Mouse (Mus musculus): ENCODE results near the gene Fthl17e.
A peak's percentile ranks its signal among the peaks of the same experiment; 100 is the strongest.
"Not testable (repeated sequence)": the region's sequence is repeated elsewhere in the genome, so short reads cannot be mapped to it uniquely, and the experiment has no call there.

The Fthl17e gene

DNA sequence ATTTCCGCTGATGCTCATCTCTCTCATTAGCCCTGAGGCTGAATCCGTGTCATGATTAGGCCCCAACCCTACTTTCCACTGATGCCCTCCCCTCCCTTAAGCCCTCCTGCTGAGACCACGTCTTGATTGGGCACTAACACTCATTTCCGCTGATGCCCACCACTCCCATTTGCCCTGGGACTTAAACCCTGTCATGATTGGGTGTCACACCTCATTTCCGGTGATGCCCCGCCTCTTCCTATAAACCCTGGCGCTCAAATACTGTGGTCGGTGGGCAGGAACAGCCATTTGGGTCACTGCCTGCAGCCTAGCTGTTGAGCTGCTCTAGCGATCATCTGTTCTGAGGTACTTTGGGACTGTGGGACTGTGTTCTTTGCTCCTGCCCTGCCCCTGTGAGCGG lies at the start of gene Fthl17e:
Fthl17e (plus strand) TSS at position 301 of the 400 bp plus-strand sequence.
- not testable (repeated sequence) for DNase-seq (ENCODE audit: low spot score)

DNA sequence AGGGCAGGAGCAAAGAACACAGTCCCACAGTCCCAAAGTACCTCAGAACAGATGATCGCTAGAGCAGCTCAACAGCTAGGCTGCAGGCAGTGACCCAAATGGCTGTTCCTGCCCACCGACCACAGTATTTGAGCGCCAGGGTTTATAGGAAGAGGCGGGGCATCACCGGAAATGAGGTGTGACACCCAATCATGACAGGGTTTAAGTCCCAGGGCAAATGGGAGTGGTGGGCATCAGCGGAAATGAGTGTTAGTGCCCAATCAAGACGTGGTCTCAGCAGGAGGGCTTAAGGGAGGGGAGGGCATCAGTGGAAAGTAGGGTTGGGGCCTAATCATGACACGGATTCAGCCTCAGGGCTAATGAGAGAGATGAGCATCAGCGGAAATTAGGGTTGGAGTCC lies 46.6 kb upstream of the Fthl17e start, which contains the start of gene Fthl17d:
Fthl17d (minus strand) TSS at position 101 of the 400 bp plus-strand sequence.
- not testable (repeated sequence) for DNase-seq (ENCODE audit: low spot score)

DNA sequence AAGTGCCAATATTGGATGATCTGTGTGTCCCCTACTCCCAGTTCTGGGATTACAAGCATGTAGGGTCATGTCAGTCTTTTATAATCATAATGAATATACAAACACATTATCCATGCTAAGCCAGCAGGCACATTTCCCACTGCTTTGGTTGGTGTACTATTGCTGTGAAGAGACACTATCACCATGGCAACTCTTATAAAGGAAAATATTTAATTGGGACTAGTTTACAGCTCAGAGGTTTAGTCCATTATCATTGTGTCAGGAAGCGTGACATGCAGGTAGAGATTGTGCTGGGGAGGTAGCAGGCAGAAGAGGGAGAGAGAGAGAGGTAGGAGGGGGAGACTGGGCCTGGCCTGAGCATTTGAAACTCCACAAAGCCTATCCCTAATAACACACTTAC lies 17.2 kb upstream of the Fthl17e start:
- DNase-seq (ENCODE audit: low spot score): no peak

DNA sequence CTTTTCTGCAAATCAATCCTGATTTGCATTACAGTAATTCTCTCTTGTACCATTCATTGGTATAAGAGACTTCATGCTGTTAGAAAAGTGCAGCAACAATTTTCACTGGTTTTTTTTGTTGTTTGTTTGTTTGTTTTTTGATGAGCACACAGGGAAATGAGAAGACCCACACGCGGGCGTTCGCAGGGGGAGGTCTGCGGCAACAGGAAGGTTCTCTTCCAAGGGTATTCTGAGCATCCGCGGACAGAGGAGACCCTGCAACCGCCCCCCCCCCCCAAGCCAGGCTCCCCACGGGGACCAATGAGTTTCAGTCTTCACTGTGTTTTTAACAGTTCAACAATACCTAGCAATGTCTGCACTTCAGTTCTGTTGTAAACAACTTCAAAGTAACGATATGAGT lies 13.8 kb upstream of the Fthl17e start:
- DNase-seq (ENCODE audit: low spot score): no peak

DNA sequence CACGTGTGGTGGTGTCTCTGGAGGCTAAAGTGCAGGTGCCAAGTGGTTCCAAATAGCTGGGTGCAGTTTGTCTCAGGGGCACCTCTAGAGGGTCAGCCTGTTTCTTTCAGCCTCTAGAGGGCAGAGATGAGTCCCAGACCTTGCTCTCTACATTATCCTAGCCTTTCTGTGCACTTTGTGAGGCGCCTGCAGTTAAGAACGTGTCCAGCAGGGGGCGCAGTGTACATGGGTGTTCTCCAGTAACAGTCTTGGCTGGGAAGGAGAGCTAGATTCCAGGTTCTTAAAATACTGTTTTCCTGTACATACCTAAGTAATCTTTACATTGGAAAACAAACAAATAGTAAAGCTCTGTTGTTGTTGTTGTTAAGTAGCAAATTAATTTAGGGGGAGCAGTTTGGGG lies 8.3 kb downstream of the Fthl17e start:
- DNase-seq (ENCODE audit: low spot score): not testable (repeated sequence)

DNA sequence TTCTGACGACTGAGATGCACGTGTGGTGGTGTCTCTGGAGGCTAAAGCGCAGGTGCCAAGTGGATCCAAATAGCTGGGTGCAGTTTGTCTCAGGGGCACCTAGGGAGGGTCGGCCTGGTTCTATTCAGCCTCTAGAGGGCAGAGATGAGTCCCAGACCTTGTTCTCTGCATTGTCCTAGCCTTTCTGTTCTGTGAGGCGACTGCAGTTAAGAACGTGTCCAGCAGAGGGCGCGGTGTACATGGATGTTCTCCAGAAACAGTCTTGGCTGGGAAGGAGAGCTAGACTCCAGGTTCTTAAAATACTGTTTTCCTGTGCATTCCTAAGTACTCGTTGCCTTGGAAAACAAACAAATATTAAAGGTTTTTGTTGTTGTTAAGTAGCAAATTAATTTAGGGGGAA lies 27.7 kb downstream of the Fthl17e start:
- peak; percentile 66 for DNase-seq (ENCODE audit: low spot score)

DNA sequence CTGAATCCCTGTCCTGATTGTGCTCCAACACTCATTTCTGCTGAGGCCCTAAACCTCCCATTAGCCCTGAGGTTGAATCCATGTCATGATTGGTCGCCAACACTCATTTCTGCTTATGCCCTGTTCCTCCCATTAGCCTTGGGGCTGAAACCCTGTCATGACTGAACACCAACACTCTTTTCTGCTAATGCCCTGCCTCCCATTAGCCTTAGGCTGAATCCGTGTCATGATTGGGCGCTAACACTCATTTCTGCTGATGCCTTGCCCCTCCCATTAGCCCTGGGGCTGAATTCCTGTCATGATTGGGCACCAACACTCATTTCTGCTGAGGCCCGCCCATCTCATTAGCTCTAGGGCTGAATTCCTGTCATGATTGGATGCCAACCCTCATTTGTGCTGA lies 28.8 kb downstream of the Fthl17e start:
- DNase-seq (ENCODE audit: low spot score): no peak

DNA sequence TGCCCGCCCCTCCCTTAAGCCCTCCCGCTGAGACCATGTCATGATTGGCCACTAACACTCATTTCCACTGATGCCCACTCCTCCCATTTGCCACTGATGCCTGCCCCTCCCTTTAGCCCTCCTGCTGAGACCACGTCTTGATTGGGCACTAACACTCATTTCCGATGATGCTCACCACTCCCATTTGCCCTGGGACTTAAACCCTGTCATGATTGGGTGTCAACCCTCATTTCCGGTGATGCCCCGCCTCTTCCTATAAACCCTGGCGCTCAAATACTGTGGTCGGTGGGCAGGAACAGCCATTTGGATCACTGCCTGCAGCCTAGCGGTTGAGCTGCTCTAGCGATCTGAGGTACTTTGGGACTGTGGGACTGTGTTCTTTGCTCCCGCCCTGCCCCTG lies 29.4 kb downstream of the Fthl17e start, which contains the start of gene Fthl17f:
Fthl17f (plus strand) TSS at position 301 of the 400 bp plus-strand sequence.
- DNase-seq (ENCODE audit: low spot score): not testable (repeated sequence)

DNA sequence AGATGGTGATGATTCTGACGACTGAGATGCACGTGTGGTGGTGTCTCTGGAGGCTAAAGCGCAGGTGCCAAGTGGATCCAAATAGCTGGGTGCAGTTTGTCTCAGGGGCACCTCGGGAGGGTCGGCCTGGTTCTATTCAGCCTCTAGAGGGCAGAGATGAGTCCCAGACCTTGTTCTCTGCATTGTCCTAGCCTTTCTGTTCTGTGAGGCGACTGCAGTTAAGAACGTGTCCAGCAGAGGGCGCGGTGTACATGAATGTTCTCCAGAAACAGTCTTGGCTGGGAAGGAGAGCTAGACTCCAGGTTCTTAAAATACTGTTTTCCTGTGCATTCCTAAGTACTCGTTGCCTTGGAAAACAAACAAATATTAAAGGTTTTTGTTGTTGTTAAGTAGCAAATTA lies 44.4 kb downstream of the Fthl17e start:
- DNase-seq (ENCODE audit: low spot score): peak; percentile 14
